13 mouse cellular contexts compared by ENCODE assay signal in genomic region chr3:34654781-34655180, GRCm38 (mm10). TPM values are rescaled to one million over a fixed set of nuclear protein-coding genes. Genes with fewer than 3 reads are reported as not detected.
DNase-seq lines count a peak whose midpoint lies in the region; ATAC-seq and TF ChIP-seq lines count a peak whose summit lies in the region.
"Had no signal": no experiment of that assay in that cellular context is flagged by ENCODE, and none has a peak within 500 bp of the region (broad histone marks: within the 10 kb centered on the region; RNA-seq: fewer than 3 reads in every experiment).

No protein-coding gene starts in this region.

- H3K27me3 ChIP-seq in embryonic facial prominence, embryonic 14.5 days (replicated peaks; ENCODE audit: control insufficient read depth, insufficient read depth, low read length) = peaks cover 95% of the 10 kb centered on the region
- H3K27me3 ChIP-seq in hindbrain, embryonic 14.5 days (ENCODE audit: control insufficient read depth, insufficient read depth, low read length) = peaks cover 62% of the 10 kb centered on the region
- peaks cover 83% of the 10 kb centered on the region for H3K27me3 ChIP-seq in neural tube, embryonic 13.5 days
- H3K27me3 ChIP-seq in kidney, adult 2 months (replicated peaks; ENCODE audit: control insufficient read depth, insufficient read depth, low read length) = peaks cover 28% of the 10 kb centered on the region

- no peak for TF ChIP-seq CTCF in cortical plate, adult 2 months (IDR thresholded peaks at IDR 0.05; ENCODE audit: extremely low read depth, insufficient read depth, low read length)
- no peak for TF ChIP-seq CTCF in kidney, adult 2 months (conservative IDR thresholded peaks at IDR 0.05; ENCODE audit: insufficient read depth, insufficient read length, low read depth, low read length)

- H3K4me2 ChIP-seq in embryonic facial prominence, embryonic 14.5 days (ENCODE audit: low read depth, low read length) = peak overlapping the region; percentile 32
- peak overlapping the region; percentile 69 for H3K4me2 ChIP-seq in hindbrain, embryonic 14.5 days (replicated peaks)
- peak overlapping the region; percentile 67 for H3K4me2 ChIP-seq in neural tube, embryonic 13.5 days
- H3K4me2 ChIP-seq: heart, embryonic 12.5 days; limb, embryonic 13.5 days; lung, embryonic 15.5 days had no signal

- intact Hi-C loops in left cerebral cortex, postnatal 25 days (cut with DNase I) = loop anchor here (5.0 kb wide), 1 partner anchor 443 kb away; no protein-coding TSS in a partner anchor

- DNase-seq in embryonic facial prominence, embryonic 14.5 days (ENCODE audit: low spot score) = peak; percentile 42
- no peak for DNase-seq in hindbrain, embryonic 14.5 days (ENCODE audit: low spot score)
- no peak for DNase-seq in heart, adult 8-10 months (ENCODE audit: low spot score)
- no peak for DNase-seq in kidney, adult 2 months
- DNase-seq in left cerebral cortex, postnatal 25 days (ENCODE audit: low spot score in 2 of 2) = no peak
- no peak for DNase-seq in right cerebral cortex, postnatal 36 days (ENCODE audit: low spot score in 2 of 2)

- no peaks in the 10 kb centered on the region for H3K4me1 ChIP-seq in cortical plate, adult 2 months (ENCODE audit: control insufficient read depth, insufficient read depth, low read length)
- H3K4me1 ChIP-seq in embryonic facial prominence, embryonic 14.5 days (ENCODE audit: control insufficient read depth, insufficient read depth, low read length) = no peaks in the 10 kb centered on the region
- H3K4me1 ChIP-seq in hindbrain, embryonic 14.5 days (replicated peaks; ENCODE audit: control insufficient read depth, insufficient read depth, low read length) = peaks cover 11% of the 10 kb centered on the region; the same call in 1 of the 2 replicates
- peaks cover 44% of the 10 kb centered on the region for H3K4me1 ChIP-seq in neural tube, embryonic 13.5 days (replicated peaks)
- no peaks in the 10 kb centered on the region for H3K4me1 ChIP-seq in kidney, adult 2 months (ENCODE audit: control insufficient read depth, insufficient read depth, low read length)

- peak overlapping the region; percentile 20; the same call in 1 of the 2 replicates for H3K4me3 ChIP-seq in cortical plate, adult 2 months (ENCODE audit: insufficient read depth, low read length)
- peak overlapping the region; percentile 4; the same call in 1 of the 2 replicates for H3K4me3 ChIP-seq in embryonic facial prominence, embryonic 14.5 days (ENCODE audit: low read depth, low read length)
- peak overlapping the region; percentile 53 for H3K4me3 ChIP-seq in hindbrain, embryonic 14.5 days (replicated peaks; ENCODE audit: low read length)
- H3K4me3 ChIP-seq in neural tube, embryonic 13.5 days = peak overlapping the region; percentile 42
- no peak overlapping the region for H3K4me3 ChIP-seq in kidney, adult 2 months (ENCODE audit: insufficient read depth, low read depth, low read length)
- H3K4me3 ChIP-seq: heart, embryonic 12.5 days; limb, embryonic 13.5 days had no signal

- peak overlapping the region; percentile 77; the same call in 1 of the 2 replicates for H3K27ac ChIP-seq in cortical plate, adult 2 months (ENCODE audit: insufficient read depth, low read length)
- H3K27ac ChIP-seq in embryonic facial prominence, embryonic 14.5 days (replicated peaks; ENCODE audit: low read depth, low read length) = no peak overlapping the region
- peak overlapping the region; percentile 90 for H3K27ac ChIP-seq in hindbrain, embryonic 14.5 days
- H3K27ac ChIP-seq in neural tube, embryonic 13.5 days (replicated peaks) = peak overlapping the region; percentile 94
- H3K27ac ChIP-seq in kidney, adult 2 months (ENCODE audit: insufficient read depth, low read depth, low read length) = no peak overlapping the region
- H3K27ac ChIP-seq: limb, embryonic 13.5 days; lung, embryonic 15.5 days had no signal

- 25% methylated on average over 6 of the region's 6 CpGs for WGBS in embryonic facial prominence, embryonic 14.5 days
- 7% methylated on average over 6 of the region's 6 CpGs for WGBS in hindbrain, embryonic 14.5 days
- WGBS in neural tube, embryonic 13.5 days = 10% methylated on average over 6 of the region's 6 CpGs
- WGBS in kidney, adult 2 months = 40% methylated on average over 6 of the region's 6 CpGs

- TF ChIP-seq POLR2A in cortical plate, adult 2 months (IDR thresholded peaks at IDR 0.05; ENCODE audit: extremely low read depth, insufficient read depth, low read length) = no peak
- no peak for TF ChIP-seq POLR2A in kidney, adult 2 months (IDR thresholded peaks at IDR 0.05; ENCODE audit: low read depth, low read length)

- no peaks in the 10 kb centered on the region for H3K36me3 ChIP-seq in embryonic facial prominence, embryonic 14.5 days (ENCODE audit: control insufficient read depth, insufficient read depth, low read length)
- no peaks in the 10 kb centered on the region for H3K36me3 ChIP-seq in hindbrain, embryonic 14.5 days (replicated peaks; ENCODE audit: control insufficient read depth, insufficient read depth)
- H3K36me3 ChIP-seq in neural tube, embryonic 13.5 days = no peaks in the 10 kb centered on the region
- H3K36me3 ChIP-seq in kidney, adult 2 months (ENCODE audit: control insufficient read depth, insufficient read depth, low read length) = no peaks in the 10 kb centered on the region
- H3K36me3 ChIP-seq: heart, embryonic 12.5 days; limb, embryonic 13.5 days; lung, embryonic 15.5 days had no signal

- no peak overlapping the region for H3K9ac ChIP-seq in embryonic facial prominence, embryonic 14.5 days (ENCODE audit: low read depth, low read length)
- H3K9ac ChIP-seq in hindbrain, embryonic 14.5 days = peak overlapping the region; percentile 57
- peak overlapping the region; percentile 75 for H3K9ac ChIP-seq in neural tube, embryonic 13.5 days
- H3K9ac ChIP-seq: heart, embryonic 12.5 days; limb, embryonic 13.5 days; lung, embryonic 15.5 days had no signal

- H3K9me3 ChIP-seq in embryonic facial prominence, embryonic 14.5 days (ENCODE audit: control insufficient read depth, low read length) = no peaks in the 10 kb centered on the region
- no peaks in the 10 kb centered on the region for H3K9me3 ChIP-seq in hindbrain, embryonic 14.5 days (ENCODE audit: control insufficient read depth, low read length)
- no peaks in the 10 kb centered on the region for H3K9me3 ChIP-seq in neural tube, embryonic 13.5 days
- H3K9me3 ChIP-seq: heart, embryonic 12.5 days; limb, embryonic 13.5 days; lung, embryonic 15.5 days had no signal

- ATAC-seq in embryonic facial prominence, embryonic 14.5 days (ENCODE audit: low read depth) = no peak
- ATAC-seq in hindbrain, embryonic 14.5 days (ENCODE audit: low FRiP score) = no peak
- ATAC-seq in neural tube, embryonic 13.5 days (ENCODE audit: low read depth) = no peak

RNA-seq across cellular contexts. Expression of gene Sox2, which starts 4.6 kb away (rescaled TPM):
- 27.0 and 30.5 TPM in 2 replicates for polyA plus RNA-seq in cortical plate, adult 2 months (2012; rRNA removed)
- polyA plus RNA-seq in embryonic facial prominence, embryonic 14.5 days (2014; fragmentation: Nextera tagmentation; extraction: Ambion mirVana) = 4.3 and 5.1 TPM in 2 replicates
- polyA plus RNA-seq in hindbrain, embryonic 14.5 days (2014; fragmentation: Nextera tagmentation; extraction: Ambion mirVana) = 18.0 and 19.8 TPM in 2 replicates
- polyA plus RNA-seq in neural tube, embryonic 13.5 days (2015; fragmentation: Nextera tagmentation; extraction: Ambion mirVana) = 20.9 TPM in 2 replicates
- total RNA-seq in heart, adult 8-10 months (2022) = under 1 TPM in 1 of 4 experiments, not detected in 3; 0.20 TPM
- polyA plus RNA-seq in kidney, adult 2 months (2012; rRNA removed) = 0.03 TPM in 1 of 2 replicates, not detected in the other
- total RNA-seq in left cerebral cortex, postnatal 25 days (2021) = 10 to 100 TPM; 40.5 to 43.8 TPM
- total RNA-seq: common myeloid progenitor, adult 5-6 weeks; monocyte, adult 5-6 weeks had no signal

Comparison
In these comparisons a context has a peak if more than half of its experiments do, and no peak if none do; other contexts are left out.
1. H3K27ac ChIP-seq: peak in cortical plate, adult 2 months (single experiment), hindbrain, embryonic 14.5 days (single experiment) and neural tube, embryonic 13.5 days (single experiment); none in embryonic facial prominence, embryonic 14.5 days (single experiment) and kidney, adult 2 months (single experiment).
2. Peak in every context shown above with its lines, with median percentiles within 50 percentile points of each other: H3K4me2 ChIP-seq.